Mouse (Mus musculus): ENCODE data around the gene Vwa8.
"Not testable (repeated sequence)": the region's sequence is repeated elsewhere in the genome, so short reads cannot be mapped to it uniquely, and the experiment has no call there.

Gene Vwa8

DNA sequence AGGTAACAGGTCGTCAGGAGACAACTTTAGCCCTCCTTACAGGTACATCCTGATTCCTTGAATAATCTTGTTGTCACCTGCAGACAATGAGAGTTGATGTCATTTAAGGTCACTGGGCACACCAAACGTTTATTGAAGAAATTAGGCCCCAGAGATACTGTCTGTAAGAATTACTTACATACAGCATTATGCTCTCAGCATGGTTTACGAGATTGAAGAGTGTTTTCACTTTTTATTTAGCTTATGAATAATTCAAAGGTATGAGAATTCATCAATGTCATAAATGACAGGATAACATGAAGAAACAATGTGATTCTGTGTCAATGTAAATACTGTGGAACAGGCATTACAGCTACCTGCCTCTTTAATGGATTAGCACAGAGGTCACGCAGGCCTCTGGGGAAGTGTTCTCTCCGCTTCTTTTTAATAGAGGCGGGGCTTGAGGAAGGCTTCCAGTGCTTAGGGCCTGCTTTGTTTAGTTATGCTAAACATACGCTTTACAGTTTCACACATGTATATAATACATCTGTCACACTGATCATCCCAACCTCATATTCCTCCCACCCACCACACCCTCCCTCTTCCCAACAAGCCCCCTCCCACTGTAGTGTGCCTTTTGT is 37.2 kb downstream of the Vwa8 start:
- DNase-seq (ENCODE audit: low read depth, low spot score) = no peak

DNA sequence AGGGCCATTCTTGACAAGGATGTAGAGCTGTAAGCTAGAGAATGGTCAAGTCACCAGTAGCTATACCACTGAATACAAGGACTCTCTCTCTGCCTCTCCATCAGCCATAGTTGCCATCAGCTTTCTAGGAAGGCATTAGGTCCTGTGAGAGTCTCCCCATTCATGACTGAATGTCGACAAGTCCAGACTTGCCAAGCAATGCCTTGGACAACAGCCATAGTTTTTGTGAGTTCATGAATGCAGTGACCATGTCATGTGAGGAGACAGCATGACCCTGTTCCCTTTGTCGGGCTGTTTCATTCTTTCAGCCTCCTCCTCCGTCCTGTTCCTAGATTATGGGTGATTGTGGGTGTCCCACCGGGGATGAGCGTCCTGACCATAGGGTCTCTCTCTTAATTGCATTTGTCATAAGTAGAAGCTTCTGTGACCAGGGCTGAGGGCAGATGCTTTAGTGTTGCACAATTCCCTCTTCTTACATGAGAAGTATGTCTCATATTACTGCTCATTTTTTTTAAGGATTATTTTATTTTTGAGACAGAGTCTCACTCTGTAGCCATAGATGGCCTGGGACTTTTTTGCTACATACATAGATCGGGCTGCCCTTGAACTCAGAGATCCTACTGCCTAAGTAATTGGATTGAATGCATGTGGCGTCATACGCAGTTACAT is 37.8 kb downstream of the Vwa8 start:
- no peak for DNase-seq (ENCODE audit: low read depth, low spot score)

- not testable (repeated sequence) for DNase-seq (ENCODE audit: low read depth, low spot score)
Observed at GRCm38 (mm10) chr14:78887494-78887893, 38.6 kb downstream of the Vwa8 start.

- DNase-seq (ENCODE audit: low read depth, low spot score) = no peak
Observed at GRCm38 (mm10) chr14:78895496-78895895, 46.6 kb downstream of the Vwa8 start.

GRCm38 (mm10) chr14:78896252-78896651 is 47.4 kb downstream of the Vwa8 start:
- DNase-seq (ENCODE audit: low read depth, low spot score) = no peak

DNA sequence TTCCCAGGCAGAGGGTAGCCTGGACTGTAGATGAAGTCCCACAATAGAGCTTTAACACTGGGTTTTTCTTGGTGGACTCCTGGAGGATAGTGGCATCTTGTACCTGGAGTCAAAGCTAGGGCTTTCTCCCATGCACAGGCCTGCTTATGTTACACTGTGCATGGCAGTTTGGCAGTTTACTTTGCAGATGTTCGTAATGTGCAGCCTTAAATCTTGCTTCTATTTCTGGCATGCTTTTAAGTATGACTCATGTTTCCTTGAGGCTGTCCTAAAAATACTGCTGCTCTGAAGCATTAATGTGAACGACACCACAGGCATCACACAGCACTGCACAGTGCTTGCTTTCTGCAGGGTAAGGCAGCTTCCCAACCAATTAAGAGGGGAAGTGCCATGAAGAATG is 51.9 kb downstream of the Vwa8 start:
- no peak for DNase-seq (ENCODE audit: low read depth, low spot score)

DNA sequence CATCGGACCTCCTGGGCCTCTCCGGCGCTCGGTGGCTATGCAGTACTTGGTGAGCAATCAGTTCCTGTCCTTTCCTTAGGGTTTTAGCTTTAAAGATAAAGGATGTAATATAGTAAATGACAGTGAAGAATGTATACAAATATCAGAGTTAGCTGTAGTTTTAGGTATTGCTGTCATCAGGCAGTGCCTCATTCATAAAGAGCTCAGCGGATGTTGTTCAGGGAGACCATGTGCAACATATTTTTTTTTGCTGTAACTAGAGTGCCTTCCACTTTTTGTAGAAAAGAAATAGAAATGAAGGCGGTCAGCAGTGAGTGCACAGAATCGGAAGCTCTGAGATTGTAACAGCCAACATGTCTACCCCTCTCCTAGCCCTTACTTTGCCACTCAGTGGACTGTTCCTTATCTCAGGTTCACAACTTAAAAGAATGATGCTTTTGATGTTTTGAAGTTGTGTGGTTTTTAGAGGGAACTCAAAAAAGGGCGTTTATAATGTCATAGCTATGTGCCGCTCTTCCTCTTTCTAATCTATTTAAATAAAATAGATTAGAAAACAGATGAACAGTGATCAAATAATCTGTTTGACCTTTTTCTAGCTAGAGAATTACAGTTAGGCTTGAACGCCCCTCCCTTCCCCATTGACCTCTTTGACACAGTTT is 59.5 kb downstream of the Vwa8 start:
- DNase-seq (ENCODE audit: low read depth, low spot score) = no peak

- no peak for DNase-seq (ENCODE audit: low read depth, low spot score)
Observed at GRCm38 (mm10) chr14:78912076-78912475, 63.2 kb downstream of the Vwa8 start.

- DNase-seq (ENCODE audit: low read depth, low spot score) = no peak
Observed at GRCm38 (mm10) chr14:78914180-78914579, 65.3 kb downstream of the Vwa8 start.

DNA sequence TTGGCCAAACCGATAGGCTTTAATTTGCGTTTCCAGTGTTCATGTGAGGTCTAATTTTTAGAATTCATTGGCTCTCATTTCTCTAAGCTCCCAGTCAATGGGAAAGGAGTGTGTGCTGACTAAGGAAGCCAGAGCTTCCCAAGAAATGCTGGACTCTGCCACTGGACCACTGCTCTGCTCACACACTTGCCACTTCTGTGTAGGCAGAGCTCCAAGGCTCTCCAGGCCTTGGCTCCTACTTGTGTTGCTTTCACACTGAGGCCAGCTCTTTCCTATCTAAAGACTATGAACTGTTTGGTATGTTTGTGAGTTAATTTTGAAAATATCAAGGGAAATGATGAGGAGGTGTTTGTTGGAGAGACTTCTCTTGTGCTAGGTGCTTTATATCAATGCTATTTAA is 67.8 kb downstream of the Vwa8 start:
- no peak for DNase-seq (ENCODE audit: low read depth, low spot score)

DNA sequence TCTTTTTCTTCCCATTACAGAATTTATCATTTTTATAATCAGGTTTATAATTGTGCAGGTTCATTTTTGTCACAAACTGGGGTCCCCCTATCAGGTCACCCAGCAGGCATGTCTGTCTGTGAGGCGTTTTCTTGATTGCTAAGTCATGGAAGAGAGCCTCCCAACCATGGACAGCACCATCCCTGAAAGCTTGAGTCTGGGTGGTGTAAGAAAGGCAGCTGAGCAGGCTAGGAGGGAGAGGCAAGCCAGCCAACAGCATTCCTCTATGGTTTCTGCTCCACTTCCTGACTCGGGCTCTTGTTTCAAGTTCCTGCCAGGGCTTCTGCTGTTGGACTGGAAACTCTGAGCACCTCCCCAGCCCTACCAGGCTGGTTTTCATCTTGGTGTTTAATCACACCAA is 72.4 kb downstream of the Vwa8 start:
- no peak for DNase-seq (ENCODE audit: low read depth, low spot score)

- no peak for DNase-seq (ENCODE audit: low read depth, low spot score)
Observed at GRCm38 (mm10) chr14:78923631-78924030, 74.8 kb downstream of the Vwa8 start.

GRCm38 (mm10) chr14:78924755-78925537 is 76.1 kb downstream of the Vwa8 start:
- DNase-seq (ENCODE audit: low read depth, low spot score) = no peak

GRCm38 (mm10) chr14:78932094-78932493 is 83.2 kb downstream of the Vwa8 start:
- DNase-seq (ENCODE audit: low read depth, low spot score) = no peak

- no peak for DNase-seq (ENCODE audit: low read depth, low spot score)
Observed at GRCm38 (mm10) chr14:78933399-78933798, 84.5 kb downstream of the Vwa8 start.

DNA sequence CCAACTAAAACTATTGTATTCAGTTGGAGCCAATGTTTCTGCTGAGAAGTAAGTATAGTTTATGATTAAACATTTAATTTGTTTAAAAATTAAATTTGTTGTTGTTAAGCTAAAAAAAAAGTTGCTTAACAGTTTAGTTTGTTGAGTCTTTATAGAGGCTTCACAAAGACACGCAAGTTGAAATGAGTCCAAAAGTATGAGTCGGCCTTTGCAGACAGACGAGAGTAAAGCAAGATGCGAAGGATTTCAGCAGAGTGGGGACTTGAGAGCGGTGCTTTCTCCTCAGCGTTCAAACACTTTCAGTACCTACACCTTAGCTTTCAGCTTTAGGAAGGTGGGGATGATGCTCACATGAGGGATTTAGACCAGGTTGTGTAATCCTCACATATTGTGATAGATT is 85.7 kb downstream of the Vwa8 start:
- DNase-seq (ENCODE audit: low read depth, low spot score) = no peak

DNA sequence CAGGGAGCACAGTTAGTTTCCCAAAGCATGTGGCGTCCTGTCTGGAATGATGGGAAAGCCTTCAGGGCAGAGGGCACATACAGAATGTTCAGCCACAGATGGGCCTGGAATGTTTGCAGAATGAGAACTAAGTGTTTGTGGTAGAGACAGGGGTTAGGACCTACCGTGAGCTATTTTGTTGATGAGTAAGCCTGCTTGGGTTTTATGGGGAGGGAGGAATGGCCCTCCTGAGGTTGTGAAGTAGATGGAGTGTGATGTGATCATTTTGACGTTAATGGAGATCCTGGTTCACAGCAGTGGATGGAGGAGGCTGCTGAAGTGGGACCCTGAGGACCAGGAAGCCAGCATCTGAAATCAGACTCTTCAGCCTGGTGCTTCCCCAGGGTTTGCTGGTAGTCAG is 86.9 kb downstream of the Vwa8 start:
- no peak for DNase-seq (ENCODE audit: low read depth, low spot score)

GRCm38 (mm10) chr14:78941741-78942475 is 93.1 kb downstream of the Vwa8 start:
- DNase-seq (ENCODE audit: low read depth, low spot score) = no peak

DNA sequence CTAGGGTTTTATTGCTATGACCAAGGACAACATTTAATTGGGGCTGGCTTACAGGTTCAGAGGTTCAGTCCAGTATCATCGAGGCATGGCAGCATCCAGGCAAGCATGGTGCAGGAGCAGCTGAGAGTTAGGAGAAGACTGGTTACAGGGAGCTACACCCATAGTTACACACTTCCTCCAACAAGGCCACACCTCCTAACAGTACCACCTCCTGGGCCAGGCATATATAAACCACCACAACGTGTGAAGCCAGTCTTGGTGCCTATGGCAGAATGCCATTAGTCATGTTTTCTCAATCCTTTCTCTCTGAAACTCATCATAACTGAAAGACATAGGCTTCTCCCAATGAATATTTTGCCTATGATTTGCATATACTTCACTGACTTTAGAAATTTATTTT is 106.9 kb downstream of the Vwa8 start:
- no peak for DNase-seq (ENCODE audit: low read depth, low spot score)

- no peak for DNase-seq (ENCODE audit: low read depth, low spot score)
Observed at GRCm38 (mm10) chr14:78970621-78971020, 121.8 kb downstream of the Vwa8 start.

GRCm38 (mm10) chr14:78972424-78972823 is 123.6 kb downstream of the Vwa8 start:
- DNase-seq (ENCODE audit: low read depth, low spot score) = no peak

DNA sequence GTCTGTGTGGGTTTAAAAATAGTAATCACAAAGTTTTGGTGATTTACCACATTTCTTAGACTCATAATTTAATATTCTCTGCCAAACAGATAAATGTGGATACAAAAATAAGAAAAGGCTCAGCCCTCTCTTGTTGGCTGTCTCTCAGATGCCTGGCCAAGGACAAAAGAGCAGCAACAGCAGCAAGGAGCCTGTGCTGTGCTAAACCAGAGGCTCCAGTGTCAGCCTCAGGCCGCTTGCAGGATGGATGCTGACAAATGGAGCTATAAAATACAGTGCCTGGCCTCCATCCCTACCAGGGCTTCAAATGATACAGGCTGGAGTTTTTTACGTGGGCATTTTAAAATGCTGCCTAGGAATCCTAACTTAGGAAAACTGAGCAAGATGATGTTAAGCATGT is 134.3 kb downstream of the Vwa8 start:
- no peak for DNase-seq (ENCODE audit: low read depth, low spot score)
